Mouse (Mus musculus) hindbrain, embryonic 13.5 days (tissue): ENCODE results near the gene Rbm17. TPM values are rescaled to one million over a fixed set of nuclear protein-coding genes. Genes with fewer than 3 reads are reported as not detected.
"Not testable (repeated sequence)": the region's sequence is repeated elsewhere in the genome, so short reads cannot be mapped to it uniquely, and the experiment has no call there.

Experiments
- ATAC-seq: fragments of 200-750 bp; cut with Nextera tagmentation; 2 replicates; pipeline ENCODE4 v1.8.0; 2017; ENCODE audit warnings: moderate TSS enrichment; ENCODE audit not compliant: low FRiP score
- H3K27ac ChIP-seq: fragments of 300-500 bp; sonication (generic); 2 replicates; pipeline ENCODE4 v1.5.1; 2015; ENCODE audit warnings: inconsistent platforms, mild to moderate bottlenecking, moderate library complexity
- H3K27me3 ChIP-seq: fragments of 300-500 bp; sonication (generic); 2 replicates; pipeline ENCODE4 v1.6.1; 2015; ENCODE audit warnings: mild to moderate bottlenecking, inconsistent platforms
- H3K36me3 ChIP-seq: fragments of 300-500 bp; sonication (generic); 2 replicates; pipeline ENCODE4 v1.6.1; 2015; ENCODE audit warnings: mild to moderate bottlenecking, inconsistent platforms
- H3K4me1 ChIP-seq: fragments of 300-500 bp; sonication (generic); replicated peaks from 2 replicates; pipeline ENCODE4 v1.6.1; 2015; ENCODE audit warnings: inconsistent platforms
- H3K4me2 ChIP-seq: fragments of 300-500 bp; sonication (generic); 2 replicates; pipeline ENCODE4 v1.6.1; 2015; ENCODE audit warnings: inconsistent platforms, mild to moderate bottlenecking, moderate library complexity
- H3K4me3 ChIP-seq: fragments of 300-500 bp; sonication (generic); 2 replicates; pipeline ENCODE4 v1.5.1; 2015; ENCODE audit warnings: mild to moderate bottlenecking, inconsistent platforms
- H3K9ac ChIP-seq: fragments of 300-500 bp; sonication (generic); 2 replicates; pipeline ENCODE4 v1.6.1; 2015; ENCODE audit warnings: mild to moderate bottlenecking, inconsistent platforms
- H3K9me3 ChIP-seq: fragments of 300-500 bp; sonication (generic); 2 replicates; pipeline ENCODE4 v1.6.1; 2016; ENCODE audit warnings: inconsistent platforms
- WGBS: fragments of 180-500 bp; shearing (Covaris S2); methylation state at CpG from one replicate; pipeline ENCODE4 v1.1.7; 2015; 5-methylcytosine and 5-hydroxymethylcytosine counted together
- polyA plus RNA-seq: library from polyadenylated mRNA; unstranded; fragments of >200 nt; fragmentation: Nextera tagmentation; extraction: Ambion mirVana; gene quantifications from 2 replicates; pipeline ENCODE4 v1.2.1, GENCODE M21; 2015

Rbm17 gene
- polyA plus RNA-seq, 1 experiment from 2014 or later, result 142 TPM

DNA sequence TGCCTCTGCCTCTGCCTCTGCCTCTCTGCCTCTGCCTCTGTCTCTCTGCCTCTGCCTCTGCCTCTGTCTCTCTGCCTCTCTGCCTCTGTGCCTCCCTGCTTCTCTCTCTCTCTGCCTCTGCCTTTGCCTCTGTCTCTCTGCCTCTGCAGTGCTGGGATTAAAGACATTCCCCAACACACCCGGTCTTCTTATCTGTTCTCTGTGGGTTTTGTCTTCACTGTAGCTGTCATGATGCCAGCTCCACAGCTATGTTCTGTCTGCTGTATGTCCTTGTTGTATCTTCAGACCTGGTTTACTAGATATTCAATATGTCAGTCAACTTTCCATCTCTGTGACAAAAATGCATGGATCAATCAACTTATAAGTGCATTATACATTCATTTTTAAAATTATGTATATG is 62.4 kb downstream of the Rbm17 start:
- H3K4me2 ChIP-seq, H3K27me3 ChIP-seq, H3K4me1 ChIP-seq, H3K27ac ChIP-seq, ATAC-seq, H3K9ac ChIP-seq, H3K4me3 ChIP-seq, H3K36me3 ChIP-seq, H3K9me3 ChIP-seq: not testable (repeated sequence)
- WGBS, result 78% methylated on average over 1 of the region's 1 CpGs

DNA sequence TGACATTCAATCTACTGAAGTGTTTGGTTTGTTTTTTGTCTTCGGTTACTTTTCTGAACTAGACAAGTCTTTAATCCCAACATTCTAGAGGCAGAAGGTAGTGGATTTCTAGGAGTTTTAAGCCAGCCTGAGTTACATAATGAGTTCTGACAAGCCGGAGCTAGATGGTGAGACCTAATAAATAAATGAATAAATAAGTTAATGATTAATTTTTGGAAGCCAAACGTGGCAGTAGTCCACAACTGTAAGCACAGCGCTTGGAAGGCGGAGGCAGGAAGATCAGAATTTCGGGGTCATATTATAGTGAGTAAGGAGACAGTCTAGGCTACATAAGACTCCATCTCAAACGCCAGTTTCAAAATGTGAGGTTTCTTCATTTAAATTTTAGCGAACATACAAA is 68.0 kb downstream of the Rbm17 start:
- ATAC-seq, result no peak
- peak overlapping the region; percentile 75 for H3K4me2 ChIP-seq
- peaks cover 19% of the 10 kb centered on the region; the same call in 1 of the 2 replicates for H3K27me3 ChIP-seq
- H3K36me3 ChIP-seq, result no peaks in the 10 kb centered on the region
- WGBS, result 67% methylated on average over 8 of the region's 8 CpGs
- no peaks in the 10 kb centered on the region for H3K9me3 ChIP-seq
- H3K4me3 ChIP-seq, result peak overlapping the region; percentile 47
- H3K27ac ChIP-seq, result no peak overlapping the region
- peaks cover 12% of the 10 kb centered on the region; the same call in 1 of the 2 replicates for H3K4me1 ChIP-seq
- H3K9ac ChIP-seq, result peak overlapping the region; percentile 67; the same call in 1 of the 2 replicates

Other genes with a start within 250 kb of the Rbm17 start
- 27.3 and 27.5 TPM in 2 replicates for gene Pfkfb3, start 50.1 kb downstream of the Rbm17 start, polyA plus RNA-seq
- not detected in 2 replicates for gene Gm17490, start 22.1 kb upstream of the Rbm17 start, polyA plus RNA-seq
- gene Il2ra, start 38.7 kb upstream of the Rbm17 start, polyA plus RNA-seq, result 0.04 TPM in 1 of 2 replicates, not detected in the other
- gene Il15ra, start 101.1 kb upstream of the Rbm17 start, polyA plus RNA-seq, result 0.75 and 0.82 TPM in 2 replicates
- gene Fbh1, start 173.4 kb upstream of the Rbm17 start, polyA plus RNA-seq, result 135 and 137 TPM in 2 replicates
- gene Ankrd16, start 173.7 kb upstream of the Rbm17 start, polyA plus RNA-seq, result 52.0 and 54.4 TPM in 2 replicates